Mouse (Mus musculus): Measurements from ENCODE around the gene Mlx.
A peak's percentile ranks its signal among the peaks of the same experiment; 100 is the strongest.

The Mlx gene

DNA sequence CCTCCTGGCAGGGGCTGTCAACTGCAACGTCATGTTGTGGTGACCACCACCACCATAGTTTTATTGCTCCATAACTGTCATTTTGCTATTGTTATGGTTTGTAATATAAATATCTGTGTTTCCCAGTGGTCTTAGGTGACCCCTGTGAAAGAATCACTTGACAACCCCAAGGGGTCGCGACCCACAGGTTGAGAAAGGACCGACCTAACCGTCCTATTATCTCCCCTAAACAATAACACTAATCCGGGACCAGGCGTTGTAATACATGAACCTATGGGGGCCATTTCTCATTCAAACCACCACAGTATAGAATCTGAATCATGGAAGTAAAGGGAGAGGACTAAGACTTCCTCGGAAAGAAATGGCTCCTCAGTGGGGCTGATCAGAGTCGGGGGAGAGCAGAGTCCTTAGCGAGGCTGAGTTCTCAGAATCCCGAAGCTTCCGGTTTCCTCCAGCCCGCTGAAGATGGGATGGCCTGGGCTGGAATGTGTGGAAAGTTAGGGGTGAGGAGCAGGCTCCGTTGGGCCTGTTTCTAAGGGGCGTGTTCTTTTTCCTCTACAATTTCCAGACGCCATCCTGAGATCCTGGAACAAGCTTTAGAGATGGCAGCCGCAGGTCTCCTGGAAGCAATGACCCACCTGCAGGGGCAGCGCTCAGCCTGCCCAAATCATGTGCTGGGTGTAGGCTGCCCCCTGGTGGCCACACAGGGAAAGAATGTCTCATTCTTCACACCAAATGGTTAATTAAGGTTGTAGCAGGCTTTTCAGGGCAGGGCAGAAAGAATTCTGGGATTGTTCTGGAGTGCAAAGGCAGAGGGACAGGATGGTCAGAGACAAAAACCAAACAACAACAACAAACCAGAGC, 20.3 kb upstream of the Mlx start:
- peak; percentile 93 to 94 for DNase-seq

DNA sequence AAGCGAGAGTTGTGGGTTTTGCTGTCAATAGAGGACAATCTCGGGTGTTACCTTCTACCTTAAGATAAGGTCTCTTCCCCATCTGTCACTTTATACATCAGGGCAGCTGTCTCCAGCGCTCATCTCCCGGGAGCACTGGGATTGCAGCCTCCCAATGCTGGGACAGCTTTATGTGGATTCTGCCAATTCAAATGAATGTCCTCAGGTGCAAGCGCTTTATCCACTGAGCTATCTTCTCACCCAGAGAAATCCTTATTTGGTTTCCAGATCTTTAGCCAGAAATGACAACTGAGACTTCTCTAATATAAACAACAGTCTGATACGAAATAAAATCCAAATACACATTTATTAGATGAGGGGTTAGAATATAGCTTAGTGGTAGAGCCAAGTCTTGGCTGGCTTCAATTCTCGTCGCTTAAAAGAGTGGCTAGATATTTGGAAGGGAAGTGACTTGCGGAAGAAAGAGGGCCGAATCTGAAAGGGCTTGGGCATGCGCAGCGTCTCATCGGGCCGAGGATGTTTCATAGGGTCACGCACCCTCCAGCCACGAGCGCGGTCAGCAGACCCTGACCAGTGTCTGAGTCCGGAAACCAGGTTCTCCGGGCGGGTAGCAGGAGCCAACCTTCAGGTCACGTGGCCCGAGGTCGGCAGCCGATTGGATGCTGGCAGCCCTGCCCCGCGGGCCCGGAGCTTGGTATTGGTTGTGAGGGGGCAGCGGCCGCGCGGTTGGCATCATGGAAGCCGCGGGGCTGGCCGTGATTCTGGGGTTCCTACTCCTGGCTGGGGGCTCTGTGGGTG, 17.5 kb upstream of the Mlx start, which contains the start of gene Naglu:
Gene Naglu (plus strand): TSS at position 622 of the 798 bp plus-strand sequence.
- peak; percentile 96 to 98 for DNase-seq

DNA sequence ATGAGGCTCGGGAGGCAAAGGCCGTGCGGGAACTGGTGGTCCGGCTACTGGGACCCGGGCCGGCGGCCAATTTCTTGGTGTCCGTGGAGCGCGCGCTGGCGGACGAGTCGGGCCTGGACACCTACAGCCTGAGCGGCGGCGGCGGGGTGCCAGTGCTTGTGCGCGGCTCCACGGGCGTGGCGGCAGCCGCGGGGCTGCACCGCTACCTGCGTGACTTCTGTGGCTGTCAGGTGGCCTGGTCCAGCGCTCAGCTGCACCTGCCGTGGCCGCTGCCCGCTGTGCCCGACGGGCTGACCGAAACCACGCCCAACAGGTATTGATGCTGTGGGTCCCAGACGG, 16.9 kb upstream of the Mlx start:
- DNase-seq: no peak

DNA sequence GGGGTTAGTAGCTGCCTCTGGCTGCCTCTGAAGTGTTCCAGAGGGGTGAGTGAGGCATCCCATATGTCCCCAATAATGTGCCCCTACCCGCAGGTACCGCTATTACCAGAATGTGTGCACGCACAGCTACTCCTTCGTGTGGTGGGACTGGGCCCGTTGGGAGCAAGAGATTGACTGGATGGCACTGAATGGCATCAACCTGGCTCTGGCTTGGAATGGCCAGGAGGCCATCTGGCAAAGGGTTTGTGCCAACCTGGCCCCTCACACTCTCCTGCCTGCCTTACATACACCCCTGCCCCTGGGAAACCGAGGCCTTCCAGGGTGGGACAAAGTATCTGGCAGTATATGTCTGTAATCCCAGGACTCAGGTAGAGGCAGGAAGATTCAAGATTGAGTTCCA, 16.1 kb upstream of the Mlx start:
- DNase-seq: no peak

DNA sequence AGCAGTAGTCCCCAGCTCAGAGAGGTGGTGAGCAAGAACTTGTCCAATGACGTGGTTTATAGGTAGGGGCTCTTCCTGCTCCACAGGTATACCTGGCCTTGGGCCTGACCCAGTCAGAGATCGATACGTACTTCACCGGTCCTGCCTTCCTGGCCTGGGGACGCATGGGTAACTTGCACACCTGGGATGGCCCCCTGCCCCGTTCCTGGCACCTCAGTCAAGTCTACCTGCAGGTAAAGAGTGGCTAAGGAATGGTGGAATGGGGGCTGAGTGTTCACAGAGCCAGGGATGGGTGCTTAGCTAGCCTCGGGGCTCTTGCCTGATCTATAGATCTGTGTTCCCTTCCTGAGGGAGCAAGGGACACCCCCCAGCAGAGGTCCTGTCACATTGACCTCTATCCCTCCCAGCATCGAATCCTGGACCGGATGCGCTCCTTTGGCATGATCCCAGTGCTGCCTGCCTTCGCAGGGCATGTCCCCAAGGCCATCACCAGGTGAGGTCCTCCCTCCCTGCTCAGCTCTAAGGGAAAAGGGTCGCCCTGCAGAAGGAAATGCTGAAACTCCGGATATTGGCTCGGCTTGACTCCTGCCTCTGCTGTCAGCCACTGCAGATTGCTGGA, 15.2 kb upstream of the Mlx start:
- no peak for DNase-seq

DNA sequence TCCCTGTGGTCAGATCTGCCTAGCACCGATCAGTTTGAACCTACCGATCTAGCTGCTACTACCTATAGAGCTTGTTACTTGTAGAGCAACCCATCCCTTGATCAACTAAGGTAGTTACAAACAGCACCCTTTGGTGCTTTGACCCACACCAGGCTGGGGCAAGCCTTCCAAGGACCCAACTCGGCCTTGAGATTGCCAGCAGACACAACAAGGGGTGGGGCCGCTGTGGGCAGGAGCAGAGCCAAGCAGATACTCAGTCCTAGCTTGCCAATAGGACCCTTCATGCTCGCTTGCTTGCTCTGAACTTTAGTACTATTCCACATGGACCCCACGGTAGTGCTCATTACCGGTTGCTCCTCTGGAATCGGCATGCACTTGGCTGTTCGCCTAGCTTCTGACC, 9.0 kb upstream of the Mlx start, which contains the start of gene Hsd17b1:
Gene Hsd17b1 (plus strand): TSS at position 291 of the 400 bp plus-strand sequence.
- no peak for DNase-seq

DNA sequence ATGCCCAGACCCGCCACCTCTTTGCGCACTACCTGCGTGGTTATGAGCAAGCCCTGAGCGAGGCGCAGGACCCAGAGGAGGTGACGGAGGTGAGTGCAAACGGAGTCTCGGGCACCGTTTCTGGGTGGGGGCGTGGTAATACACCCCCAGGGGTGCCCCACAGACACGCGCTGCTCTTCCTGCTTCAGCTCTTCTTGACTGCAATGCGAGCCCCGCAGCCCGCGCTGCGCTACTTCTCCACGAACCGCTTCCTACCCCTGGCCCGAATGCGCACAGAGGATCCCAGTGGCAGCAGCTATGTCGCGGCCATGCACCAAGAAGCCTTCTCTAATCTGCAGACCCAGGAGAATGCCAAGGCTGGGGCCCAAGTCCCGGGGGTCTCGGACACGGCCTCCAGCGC, 7.3 kb upstream of the Mlx start:
- DNase-seq: peak in 1 of 2 experiments; percentile 43

DNA sequence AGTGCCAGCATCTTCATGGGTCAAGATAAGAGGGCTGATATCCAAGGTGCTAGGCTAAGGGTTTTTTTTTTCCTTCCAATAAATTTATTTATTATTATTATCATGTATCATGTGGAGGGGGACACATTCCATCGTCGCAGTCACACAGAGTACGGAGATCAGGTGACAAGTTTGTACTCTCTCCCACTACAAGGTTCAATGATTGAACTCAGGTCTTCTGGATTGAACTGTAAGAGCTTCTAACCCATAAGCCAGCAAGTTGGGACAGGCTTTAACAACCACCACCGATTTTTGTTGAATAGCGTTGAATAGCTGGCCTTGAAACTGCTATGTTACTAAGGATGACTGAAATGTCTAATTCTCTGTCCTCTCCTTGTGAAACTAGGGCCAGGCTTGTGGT, 6.7 kb upstream of the Mlx start:
- no peak for DNase-seq

DNA sequence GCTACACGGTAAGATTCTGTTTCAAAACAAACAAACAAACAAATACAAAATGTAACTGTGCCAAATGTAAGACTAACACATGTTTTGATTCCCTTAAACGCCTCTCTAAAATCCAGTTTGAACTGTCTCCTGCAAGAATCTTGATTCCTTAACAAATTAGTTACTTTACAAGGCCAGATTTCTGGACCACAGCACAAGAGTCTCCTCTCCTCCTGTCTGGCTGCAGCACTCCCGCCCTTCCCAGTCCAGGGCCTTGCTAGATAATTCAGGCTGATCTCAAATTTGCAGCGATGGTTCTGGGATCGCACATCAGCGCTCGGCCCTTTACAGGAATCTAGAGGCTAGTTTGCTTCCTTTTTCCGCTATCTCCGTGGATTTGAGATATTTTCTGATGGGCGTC, 5.4 kb upstream of the Mlx start:
- DNase-seq: peak in 1 of 2 experiments; percentile 34

DNA sequence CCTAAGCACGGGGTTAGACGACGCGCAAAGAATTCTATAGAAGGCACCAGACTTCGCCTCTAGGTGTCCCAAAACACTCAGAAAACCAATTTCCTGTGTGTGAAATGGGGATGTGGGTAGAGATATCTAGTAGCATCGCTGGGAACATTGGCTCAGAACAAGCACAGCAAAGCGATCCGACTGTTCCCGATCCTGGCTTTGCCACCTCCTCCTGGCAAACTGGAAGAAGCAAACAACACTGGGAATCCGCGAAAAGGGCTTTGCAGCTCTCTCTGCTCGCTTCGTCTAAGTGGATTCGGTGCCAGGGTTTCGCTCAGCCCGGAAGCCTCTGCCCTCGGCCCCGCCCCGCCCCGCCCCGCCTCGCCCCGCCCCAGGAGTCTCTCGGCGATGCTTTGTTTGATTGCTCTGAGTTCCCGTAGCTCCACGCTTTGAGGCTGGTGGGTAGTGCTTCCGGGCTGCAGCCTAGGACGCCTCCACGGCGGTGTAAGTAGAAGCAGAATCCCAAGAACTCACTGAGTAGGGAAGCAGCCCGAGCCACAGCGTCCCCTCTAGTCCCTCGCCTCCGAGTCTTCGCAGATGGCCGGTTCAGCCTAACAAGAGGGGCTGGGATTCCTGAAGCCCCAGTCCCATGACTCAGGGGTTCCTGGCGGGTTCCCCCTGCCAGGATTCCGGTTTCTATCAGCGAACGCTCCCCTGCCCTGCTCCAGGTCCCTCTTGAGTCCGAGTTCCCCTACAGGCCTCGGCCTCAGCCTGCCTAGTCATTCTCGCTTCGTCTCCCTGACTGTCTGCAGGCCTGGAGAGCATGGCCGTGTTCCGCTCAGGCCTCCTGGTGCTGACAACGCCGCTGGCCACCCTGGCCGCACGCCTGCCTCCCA, 4.6 kb upstream of the Mlx start, which contains the start of gene Coasy:
Gene Coasy (plus strand): TSS at position 358 of the 875 bp plus-strand sequence.
- peak; percentile 86 to 92 for DNase-seq

DNA sequence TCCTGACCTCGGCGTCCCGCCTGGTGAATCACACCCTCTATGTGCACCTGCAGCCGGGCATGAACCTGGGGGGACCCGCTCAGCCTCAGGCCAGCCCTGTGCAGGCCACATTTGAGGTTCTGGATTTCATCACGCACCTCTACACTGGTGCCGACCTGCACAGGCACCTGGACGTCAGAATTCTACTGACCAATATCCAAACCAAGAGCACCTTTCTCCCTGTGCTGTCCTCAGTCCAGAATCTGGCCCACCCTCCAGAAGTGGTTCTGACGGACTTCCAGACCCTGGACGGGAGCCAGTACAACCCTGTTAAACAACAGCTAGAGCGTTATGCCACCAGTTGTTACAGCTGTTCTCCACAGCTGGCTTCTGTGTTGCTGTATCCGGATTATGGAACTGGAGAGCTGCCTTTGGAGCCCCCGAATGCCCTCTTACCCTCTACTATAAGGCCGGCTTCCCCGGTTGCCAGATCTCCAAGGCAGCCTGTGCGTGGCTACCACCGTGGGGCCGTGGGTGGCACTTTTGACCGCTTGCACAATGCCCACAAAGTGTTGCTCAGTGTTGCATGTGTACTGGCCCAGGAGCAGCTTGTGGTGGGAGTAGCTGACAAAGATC, 3.9 kb upstream of the Mlx start:
- DNase-seq: peak; percentile 49 to 69

DNA sequence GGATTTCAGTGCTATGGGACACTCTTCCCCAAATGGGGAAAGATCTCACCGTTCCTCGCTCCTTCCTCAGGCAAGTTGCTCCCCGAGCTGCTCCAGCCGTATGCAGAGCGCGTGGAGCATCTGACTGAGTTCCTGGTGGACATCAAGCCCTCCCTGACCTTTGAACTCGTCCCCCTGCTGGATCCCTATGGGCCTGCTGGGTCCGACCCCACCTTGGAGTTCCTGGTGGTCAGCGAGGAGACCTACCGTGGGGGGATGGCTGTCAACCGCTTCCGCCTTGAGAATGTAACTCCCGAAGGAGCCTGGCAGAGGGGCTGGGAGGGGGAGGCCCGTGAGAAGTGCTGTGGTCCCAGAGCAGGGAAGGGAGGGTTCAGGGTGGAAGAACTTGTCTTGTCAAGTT, 2.8 kb upstream of the Mlx start:
- no peak for DNase-seq

DNA sequence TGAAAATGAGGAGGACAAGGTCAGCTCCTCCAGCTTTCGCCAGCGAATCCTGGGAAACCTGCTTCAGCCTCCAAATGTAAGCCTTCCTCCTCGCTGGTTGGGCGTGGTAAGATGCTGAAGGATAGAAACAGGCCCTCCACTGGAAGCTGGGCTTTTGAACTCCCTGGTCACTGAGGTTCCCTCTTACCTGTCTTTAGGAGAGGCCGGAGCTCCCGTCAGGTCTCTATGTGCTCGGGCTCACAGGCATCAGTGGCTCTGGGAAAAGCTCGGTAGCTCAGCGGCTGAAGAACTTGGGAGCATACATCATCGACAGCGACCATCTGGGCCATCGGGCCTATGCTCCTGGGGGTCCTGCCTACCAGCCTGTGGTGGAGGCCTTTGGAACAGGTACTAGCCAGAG, 2.3 kb upstream of the Mlx start:
- DNase-seq: no peak

DNA sequence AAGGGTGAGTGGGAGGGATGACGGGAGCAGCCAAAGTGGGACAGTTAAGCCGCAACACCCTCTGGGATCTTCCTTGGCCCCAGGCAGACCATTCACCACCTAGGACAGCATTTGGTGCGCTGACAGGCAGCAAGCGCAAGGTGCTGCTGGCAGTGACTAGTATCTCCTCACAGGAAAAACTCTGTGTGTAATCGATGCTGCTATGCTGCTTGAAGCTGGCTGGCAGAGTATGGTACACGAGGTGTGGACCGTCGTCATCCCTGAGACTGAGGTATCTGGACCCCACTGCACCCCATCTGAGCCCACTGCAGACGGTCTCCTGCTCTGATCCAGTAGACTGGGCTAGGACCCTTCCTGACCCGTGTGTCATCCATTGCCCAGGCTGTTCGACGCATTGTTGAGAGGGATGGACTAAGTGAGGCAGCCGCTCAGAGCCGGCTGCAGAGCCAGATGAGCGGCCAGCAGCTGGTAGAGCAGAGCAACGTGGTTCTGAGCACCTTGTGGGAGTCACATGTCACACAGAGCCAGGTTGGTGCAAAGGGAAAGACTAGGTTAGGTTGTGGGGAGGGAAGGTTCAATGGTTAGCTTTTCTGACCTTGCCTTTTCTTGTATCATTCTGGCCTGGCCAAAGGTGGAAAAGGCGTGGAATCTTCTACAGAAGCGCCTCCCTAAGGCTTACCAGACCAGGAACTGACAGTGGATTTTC, 1.3 kb upstream of the Mlx start:
- DNase-seq: no peak

DNA sequence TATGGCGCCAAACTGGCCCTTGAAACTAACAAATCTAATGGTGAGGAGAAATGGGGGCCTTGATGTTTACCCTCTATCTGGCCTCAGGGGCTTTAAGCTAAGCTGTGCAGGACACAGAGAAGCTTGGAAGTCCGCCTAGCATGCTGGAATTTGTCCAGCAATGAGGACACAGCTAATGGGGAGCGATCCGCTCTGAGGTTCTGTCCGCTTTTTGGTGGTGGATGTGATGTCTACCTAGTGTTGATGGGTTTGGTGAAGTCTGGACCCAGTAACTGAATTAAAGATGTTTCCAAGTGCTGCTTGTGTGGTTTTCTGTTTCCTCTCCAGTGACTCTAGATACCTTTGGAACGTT, 778 bp upstream of the Mlx start:
- DNase-seq: peak in 1 of 2 experiments; percentile 29

DNA sequence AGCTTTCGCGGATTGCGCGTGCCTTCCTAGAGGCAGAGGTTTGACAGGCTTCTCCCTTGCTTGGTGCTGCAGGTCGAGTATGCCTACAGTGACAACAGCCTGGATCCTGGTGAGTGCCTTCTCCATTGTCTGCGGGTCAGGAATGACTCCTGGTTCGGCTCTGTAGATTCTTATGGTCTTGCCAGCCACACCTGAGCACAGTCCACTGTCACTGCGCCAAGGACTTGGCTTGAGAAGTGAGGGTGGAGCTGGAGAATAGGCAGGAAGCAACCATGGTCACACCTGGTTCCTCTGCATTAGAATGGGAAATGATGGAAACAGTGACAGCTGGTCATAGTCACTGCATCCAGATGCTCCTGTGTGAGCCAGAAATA, 592 bp downstream of the Mlx start:
- DNase-seq: no peak

DNA sequence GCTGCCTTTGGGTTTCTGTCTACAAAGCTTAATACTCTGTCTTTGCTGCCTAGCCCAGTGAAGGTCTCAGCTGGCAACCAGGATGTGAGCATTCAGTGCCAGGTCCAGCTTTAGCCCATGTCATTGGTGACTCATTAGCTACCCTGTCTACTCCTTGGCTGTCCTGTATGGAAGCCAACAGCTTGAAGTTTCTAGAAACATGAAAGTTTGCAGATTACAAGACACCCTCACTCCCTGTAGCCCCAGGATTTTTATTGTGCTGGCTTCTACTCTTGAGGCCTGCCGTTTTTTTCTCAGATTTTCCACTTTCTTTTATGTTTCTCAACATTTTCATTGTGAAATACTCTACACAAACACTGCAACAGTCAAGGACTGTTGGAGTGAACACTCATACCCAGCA, 2.9 kb downstream of the Mlx start:
- DNase-seq: no peak

DNA sequence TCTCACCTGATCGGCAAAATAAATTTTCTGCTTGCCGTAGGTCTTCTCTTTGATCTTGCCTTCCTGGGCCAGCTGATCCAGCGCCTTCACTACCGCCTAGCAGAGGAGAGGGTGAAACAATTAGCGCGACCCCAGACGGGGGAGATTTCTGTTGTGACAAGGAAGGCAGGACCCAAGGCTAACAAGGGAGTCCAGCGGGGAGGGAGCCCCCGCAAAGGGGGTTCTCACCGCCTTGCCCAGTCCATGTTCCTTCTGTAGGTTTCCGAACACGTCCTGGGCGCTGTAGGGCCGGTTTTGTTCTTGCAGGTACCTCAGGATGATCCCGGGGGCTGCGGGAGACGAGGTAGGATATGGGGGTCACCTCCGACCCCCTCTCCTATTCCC, 7.8 kb downstream of the Mlx start:
- no peak for DNase-seq

DNA sequence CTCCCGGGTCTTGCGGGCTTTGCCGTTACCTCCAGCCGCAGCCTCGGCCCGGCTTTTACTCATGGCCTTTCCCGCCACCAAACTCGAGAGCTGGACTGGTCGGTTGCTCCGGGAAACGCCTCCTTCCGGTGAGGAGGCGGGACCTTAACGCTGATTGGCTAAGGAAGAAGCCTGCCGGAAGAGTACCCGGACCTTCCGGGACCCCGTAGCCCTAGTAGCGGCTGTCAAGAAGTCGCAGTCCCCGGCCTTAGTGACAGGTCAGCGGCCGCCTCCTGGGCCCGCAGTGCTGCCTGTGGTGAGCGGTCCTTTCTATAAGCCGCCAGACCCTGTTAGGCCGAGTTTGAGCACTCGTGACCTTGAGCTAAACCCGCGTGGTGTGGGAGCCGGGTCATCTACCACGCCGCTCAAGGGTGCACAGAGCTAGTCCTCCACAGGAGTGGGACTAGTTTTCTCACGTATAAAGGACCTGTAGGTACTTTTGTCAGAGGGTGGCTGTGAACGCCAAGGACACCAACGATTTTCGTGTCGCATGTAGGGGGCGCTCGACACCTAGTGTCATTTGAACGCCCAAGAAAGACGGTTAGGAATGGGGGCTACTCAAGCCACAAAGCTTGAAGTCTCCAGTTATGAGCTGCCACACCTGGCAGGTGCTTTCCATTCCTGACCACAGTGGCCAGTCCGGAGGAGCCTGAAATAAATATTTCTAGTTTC, 8.4 kb downstream of the Mlx start, which contains the start of gene Psmc3ip:
Gene Psmc3ip (minus strand): TSS at position 123 of the 711 bp plus-strand sequence.
- DNase-seq: peak; percentile 96 to 97

DNA sequence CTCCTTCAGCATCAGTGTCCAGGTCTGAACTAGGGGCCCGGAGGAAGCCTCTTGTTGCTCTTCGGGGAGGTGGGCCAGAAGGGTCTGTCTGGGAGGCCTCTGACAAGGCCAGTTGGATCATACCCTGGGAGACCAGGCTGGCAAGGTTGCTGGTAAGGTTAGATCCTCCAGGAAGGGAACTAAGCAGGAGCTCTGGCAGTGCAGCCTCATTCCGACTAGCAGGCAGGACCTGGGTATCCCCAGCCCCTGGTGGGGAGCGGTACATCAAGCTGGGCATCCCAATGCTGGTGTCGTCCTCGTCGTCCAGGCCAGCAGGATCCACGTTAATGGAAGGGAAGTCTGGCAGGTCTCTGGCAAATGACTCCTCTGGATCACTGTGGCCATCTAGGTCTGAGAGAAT, 11.2 kb downstream of the Mlx start:
- no peak for DNase-seq

DNA sequence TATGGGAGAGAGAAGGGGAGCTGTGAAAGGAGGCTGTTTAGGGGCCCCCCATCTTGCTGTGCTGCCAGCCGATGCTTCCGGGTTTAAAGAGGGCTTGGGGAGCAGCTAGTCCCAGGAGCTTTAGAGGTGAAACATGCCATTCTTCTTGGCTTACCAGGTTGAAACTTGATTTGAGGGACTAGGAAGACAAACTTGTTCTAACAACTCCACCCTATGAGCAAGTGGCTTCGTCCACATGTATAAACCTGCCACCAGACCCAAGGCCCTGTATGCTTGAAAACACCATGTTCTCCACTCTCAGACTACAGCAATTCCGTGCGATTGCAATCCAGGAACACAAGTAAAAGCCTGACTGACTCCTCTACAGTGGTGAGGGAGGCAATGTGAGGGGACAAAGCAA, 15.9 kb downstream of the Mlx start:
- no peak for DNase-seq
